Mouse (Mus musculus): ENCODE results near the gene Fbxo5. TPM values are rescaled to one million over a fixed set of nuclear protein-coding genes. Genes with fewer than 3 reads are reported as not detected.

Gene Fbxo5
- total RNA-seq (2014; rRNA removed) (0.67 and 0.83 TPM in 2 replicates), polyA plus RNA-seq (2012; rRNA removed) (0.20 and 0.39 TPM in 2 replicates)

DNA sequence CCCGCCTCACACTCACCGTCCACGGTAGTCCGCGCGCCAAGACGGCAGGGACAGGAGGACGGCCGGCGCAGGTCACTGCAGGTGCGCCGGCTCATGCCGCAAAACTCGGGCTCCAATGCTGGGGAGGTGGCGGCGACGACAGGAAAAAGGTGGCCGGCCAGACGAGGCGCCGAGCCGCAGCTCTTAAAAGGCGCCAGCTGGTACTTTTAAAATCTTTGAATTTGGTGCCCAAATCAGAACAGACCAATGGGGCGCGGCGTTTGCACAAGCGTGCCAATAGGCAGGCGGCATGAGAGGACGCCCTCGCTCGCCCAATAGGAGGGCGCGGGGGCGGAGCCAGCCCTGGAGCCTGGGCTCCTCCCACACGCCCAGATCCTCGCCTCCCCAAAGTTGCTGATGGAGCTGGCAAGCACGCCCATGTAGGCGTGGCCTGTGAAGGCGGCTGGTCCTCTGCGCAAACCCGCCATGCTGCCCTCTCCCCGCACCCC lies at the start of gene Fbxo5:
Fbxo5 (minus strand) TSS at position 358 of the 488 bp plus-strand sequence.
- peak; percentile 91 for DNase-seq (ENCODE audit: extremely low read depth, low read depth, low spot score)
- Histone ChIP-seq H3K9ac (ENCODE audit: low read depth, low read length) (peak within 1 kb of the TSS; percentile 62), H3K79me2 (ENCODE audit: control insufficient read depth, insufficient read depth, low read length) (peaks cover 8% of the 10 kb centered on the region; the same call in 1 of the 2 replicates), H3K27me3 (ENCODE audit: control insufficient read depth, insufficient read depth, low read length) (no peaks in the 10 kb centered on the region), H3K4me3 (ENCODE audit: insufficient read depth, low read depth, low read length) (peak within 1 kb of the TSS; percentile 75), H3K27ac (replicated peaks; ENCODE audit: insufficient read depth, low read depth, low read length) (peak within 1 kb of the TSS; percentile 79), H3K4me1 (ENCODE audit: control insufficient read depth, insufficient read depth, low read length) (peaks cover 5% of the 10 kb centered on the region), H3K36me3 (ENCODE audit: control insufficient read depth, insufficient read depth, low read length) (peaks cover 12% of the 10 kb centered on the region)
- under 1% methylated on average over 42 of the region's 42 CpGs for WGBS
- TF ChIP-seq CTCF (IDR thresholded peaks at IDR 0.05; ENCODE audit: low read depth, low read length) (no peak), POLR2A (IDR thresholded peaks at IDR 0.05; ENCODE audit: extremely low read depth, insufficient read depth, low read length) (no peak)

DNA sequence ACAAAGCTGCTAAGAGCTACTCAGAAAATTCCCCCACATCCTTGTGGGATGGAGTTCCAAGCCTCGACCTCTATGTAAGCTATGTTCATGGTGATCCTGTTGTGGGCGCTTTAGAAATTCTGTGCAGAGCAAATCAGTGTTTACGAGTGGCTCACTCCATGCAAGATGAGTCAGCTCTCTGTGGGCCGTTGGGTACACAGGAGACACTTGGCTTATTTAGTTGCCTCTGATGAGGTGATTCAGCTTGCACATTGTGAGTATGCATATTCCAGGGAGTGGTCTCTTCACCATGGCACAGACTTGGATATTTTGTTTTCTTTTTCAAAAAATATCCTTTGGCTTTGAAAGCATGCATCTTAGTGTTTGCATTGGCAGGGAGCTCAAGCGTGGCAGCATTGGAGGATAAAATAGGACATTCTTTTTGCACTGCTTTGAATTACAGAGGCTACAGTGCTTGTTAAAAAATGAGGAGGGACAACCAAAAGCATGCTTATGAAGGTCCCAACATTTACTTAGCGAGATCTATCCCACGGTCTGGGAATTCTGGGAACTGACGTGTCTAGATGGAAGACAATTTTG lies 48.0 kb upstream of the Fbxo5 start:
- Histone ChIP-seq H3K79me2 (ENCODE audit: control insufficient read depth, insufficient read depth, low read length) (no peaks in the 10 kb centered on the region), H3K36me3 (ENCODE audit: control insufficient read depth, insufficient read depth, low read length) (no peaks in the 10 kb centered on the region), H3K27me3 (ENCODE audit: control insufficient read depth, insufficient read depth, low read length) (no peaks in the 10 kb centered on the region), H3K9ac (ENCODE audit: low read depth, low read length) (no peak overlapping the region), H3K4me1 (ENCODE audit: control insufficient read depth, insufficient read depth, low read length) (no peaks in the 10 kb centered on the region), H3K4me3 (ENCODE audit: insufficient read depth, low read depth, low read length) (no peak overlapping the region), H3K27ac (replicated peaks; ENCODE audit: insufficient read depth, low read depth, low read length) (no peak overlapping the region)
- DNase-seq (ENCODE audit: extremely low read depth, low read depth, low spot score) = no peak
- TF ChIP-seq POLR2A (IDR thresholded peaks at IDR 0.05; ENCODE audit: extremely low read depth, insufficient read depth, low read length) (no peak), CTCF (IDR thresholded peaks at IDR 0.05; ENCODE audit: low read depth, low read length) (no peak)
- 85% methylated on average over 8 of the region's 8 CpGs for WGBS

DNA sequence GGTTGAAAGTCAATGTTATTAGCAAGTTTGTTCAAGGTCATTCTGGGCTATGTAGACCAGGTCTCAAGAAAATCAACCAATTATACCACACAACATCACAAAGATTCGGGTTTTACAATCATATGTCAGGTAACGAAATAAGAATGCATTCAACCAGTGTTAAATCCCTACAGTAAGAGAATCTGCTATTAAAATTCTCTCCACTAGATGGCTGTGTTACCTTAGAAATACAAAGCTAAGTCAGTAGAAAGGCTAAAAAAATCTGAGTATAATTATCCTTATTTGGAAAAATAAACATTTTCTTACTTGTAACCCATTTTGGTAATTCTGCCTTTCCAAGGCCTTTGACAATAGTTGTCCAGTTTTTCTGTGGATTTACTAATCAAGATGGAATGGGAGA lies 41.5 kb upstream of the Fbxo5 start:
- no peaks in the 10 kb centered on the region for H3K4me1 ChIP-seq (ENCODE audit: control insufficient read depth, insufficient read depth, low read length)
- DNase-seq (ENCODE audit: extremely low read depth, low read depth, low spot score) = peak; percentile 24
- WGBS = 22% methylated on average over 2 of the region's 2 CpGs

DNA sequence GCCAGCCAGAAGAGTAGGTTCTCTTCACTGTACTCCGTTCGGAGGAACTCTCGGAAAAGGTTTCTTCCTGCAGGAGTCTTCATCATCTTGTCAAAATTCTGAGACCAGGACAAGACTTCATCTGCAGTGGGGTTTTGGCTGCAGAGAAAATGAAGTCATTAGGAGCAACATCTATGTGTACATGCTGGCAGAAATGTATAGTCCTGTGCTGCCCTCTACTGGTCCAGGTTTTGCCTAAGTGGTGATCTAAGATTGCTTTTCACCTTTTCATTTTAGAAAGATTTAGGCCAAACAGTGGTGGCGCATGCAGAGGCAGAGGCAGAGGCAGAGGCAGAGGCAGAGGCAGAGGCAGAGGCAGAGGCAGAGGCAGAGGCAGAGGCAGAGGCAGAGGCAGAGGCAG lies 36.0 kb upstream of the Fbxo5 start:
- no peaks in the 10 kb centered on the region for H3K4me1 ChIP-seq (ENCODE audit: control insufficient read depth, insufficient read depth, low read length)
- no peak overlapping the region for H3K9ac ChIP-seq (ENCODE audit: low read depth, low read length)
- peak; percentile 64 for DNase-seq (ENCODE audit: extremely low read depth, low read depth, low spot score)
- whole genome bisulfite sequencing = 76% methylated on average over 4 of the region's 4 CpGs
- no peak for TF ChIP-seq POLR2A (IDR thresholded peaks at IDR 0.05; ENCODE audit: extremely low read depth, insufficient read depth, low read length)
- peak; percentile 39; the same call in 1 of the 2 replicates for TF ChIP-seq CTCF (IDR thresholded peaks at IDR 0.05; ENCODE audit: low read depth, low read length)
- H3K27me3 ChIP-seq (ENCODE audit: control insufficient read depth, insufficient read depth, low read length) = no peaks in the 10 kb centered on the region
- H3K79me2 ChIP-seq (ENCODE audit: control insufficient read depth, insufficient read depth, low read length) = no peaks in the 10 kb centered on the region
- no peaks in the 10 kb centered on the region for H3K36me3 ChIP-seq (ENCODE audit: control insufficient read depth, insufficient read depth, low read length)
- H3K27ac ChIP-seq (replicated peaks; ENCODE audit: insufficient read depth, low read depth, low read length) = no peak overlapping the region
- H3K4me3 ChIP-seq (ENCODE audit: insufficient read depth, low read depth, low read length) = no peak overlapping the region

More for the DNA sequence above, 41.5 kb upstream of the Fbxo5 start:
- Histone ChIP-seq H3K27me3 (ENCODE audit: control insufficient read depth, insufficient read depth, low read length) (no peaks in the 10 kb centered on the region), H3K9ac (ENCODE audit: low read depth, low read length) (no peak overlapping the region), H3K79me2 (ENCODE audit: control insufficient read depth, insufficient read depth, low read length) (no peaks in the 10 kb centered on the region), H3K4me3 (ENCODE audit: insufficient read depth, low read depth, low read length) (no peak overlapping the region), H3K36me3 (ENCODE audit: control insufficient read depth, insufficient read depth, low read length) (no peaks in the 10 kb centered on the region), H3K27ac (replicated peaks; ENCODE audit: insufficient read depth, low read depth, low read length) (no peak overlapping the region)
- TF ChIP-seq CTCF (IDR thresholded peaks at IDR 0.05; ENCODE audit: low read depth, low read length) (no peak), POLR2A (IDR thresholded peaks at IDR 0.05; ENCODE audit: extremely low read depth, insufficient read depth, low read length) (no peak)

DNA sequence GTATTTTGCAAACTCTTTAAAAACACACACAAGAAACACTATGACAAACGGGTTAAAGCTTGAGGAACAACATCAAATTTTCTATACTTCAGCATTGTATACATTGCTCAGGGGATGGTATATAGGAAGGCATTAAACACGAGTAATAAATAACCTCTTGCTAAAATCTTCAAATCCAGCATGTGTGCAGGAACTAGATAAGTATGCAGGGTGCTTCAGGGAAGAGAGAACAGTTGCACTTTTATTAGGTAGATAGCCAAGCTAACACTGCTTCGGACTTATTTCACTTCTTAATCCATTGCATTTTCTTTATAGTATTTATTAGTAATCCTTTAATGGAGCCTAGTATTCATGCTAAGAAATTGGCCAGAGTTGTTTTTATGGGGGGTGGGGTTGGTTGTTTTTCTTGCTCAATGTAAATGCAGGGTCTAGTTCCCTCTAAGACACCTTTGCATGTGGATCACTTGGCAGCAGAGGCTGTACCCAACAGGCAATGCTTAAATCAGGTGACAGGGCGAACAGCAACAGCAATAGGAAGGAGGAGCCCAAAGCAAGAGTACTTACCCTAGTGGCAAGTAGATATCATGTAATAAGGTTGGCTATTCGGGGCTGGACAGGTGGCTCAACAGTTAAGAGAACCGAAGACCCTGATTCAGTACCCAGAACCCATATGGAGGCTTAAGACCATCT lies 21.1 kb upstream of the Fbxo5 start:
- Histone ChIP-seq H3K79me2 (ENCODE audit: control insufficient read depth, insufficient read depth, low read length) (peaks cover 4% of the 10 kb centered on the region; the same call in 1 of the 2 replicates), H3K27me3 (ENCODE audit: control insufficient read depth, insufficient read depth, low read length) (no peaks in the 10 kb centered on the region), H3K4me3 (ENCODE audit: insufficient read depth, low read depth, low read length) (no peak overlapping the region), H3K27ac (replicated peaks; ENCODE audit: insufficient read depth, low read depth, low read length) (no peak overlapping the region), H3K36me3 (ENCODE audit: control insufficient read depth, insufficient read depth, low read length) (no peaks in the 10 kb centered on the region), H3K9ac (ENCODE audit: low read depth, low read length) (no peak overlapping the region), H3K4me1 (ENCODE audit: control insufficient read depth, insufficient read depth, low read length) (0 out of 2 replicates have a peak, but pooled peaks cover 6% of the 10 kb centered on the region)
- WGBS = 72% methylated on average over 6 of the region's 6 CpGs
- TF ChIP-seq CTCF (IDR thresholded peaks at IDR 0.05; ENCODE audit: low read depth, low read length) (no peak), POLR2A (IDR thresholded peaks at IDR 0.05; ENCODE audit: extremely low read depth, insufficient read depth, low read length) (no peak)
- no peak for DNase-seq (ENCODE audit: extremely low read depth, low read depth, low spot score)
